Mouse (Mus musculus): Measurements from ENCODE around the gene Sh2b3.
"Not testable (repeated sequence)": the region's sequence is repeated elsewhere in the genome, so short reads cannot be mapped to it uniquely, and the experiment has no call there.

Sh2b3 gene

DNA sequence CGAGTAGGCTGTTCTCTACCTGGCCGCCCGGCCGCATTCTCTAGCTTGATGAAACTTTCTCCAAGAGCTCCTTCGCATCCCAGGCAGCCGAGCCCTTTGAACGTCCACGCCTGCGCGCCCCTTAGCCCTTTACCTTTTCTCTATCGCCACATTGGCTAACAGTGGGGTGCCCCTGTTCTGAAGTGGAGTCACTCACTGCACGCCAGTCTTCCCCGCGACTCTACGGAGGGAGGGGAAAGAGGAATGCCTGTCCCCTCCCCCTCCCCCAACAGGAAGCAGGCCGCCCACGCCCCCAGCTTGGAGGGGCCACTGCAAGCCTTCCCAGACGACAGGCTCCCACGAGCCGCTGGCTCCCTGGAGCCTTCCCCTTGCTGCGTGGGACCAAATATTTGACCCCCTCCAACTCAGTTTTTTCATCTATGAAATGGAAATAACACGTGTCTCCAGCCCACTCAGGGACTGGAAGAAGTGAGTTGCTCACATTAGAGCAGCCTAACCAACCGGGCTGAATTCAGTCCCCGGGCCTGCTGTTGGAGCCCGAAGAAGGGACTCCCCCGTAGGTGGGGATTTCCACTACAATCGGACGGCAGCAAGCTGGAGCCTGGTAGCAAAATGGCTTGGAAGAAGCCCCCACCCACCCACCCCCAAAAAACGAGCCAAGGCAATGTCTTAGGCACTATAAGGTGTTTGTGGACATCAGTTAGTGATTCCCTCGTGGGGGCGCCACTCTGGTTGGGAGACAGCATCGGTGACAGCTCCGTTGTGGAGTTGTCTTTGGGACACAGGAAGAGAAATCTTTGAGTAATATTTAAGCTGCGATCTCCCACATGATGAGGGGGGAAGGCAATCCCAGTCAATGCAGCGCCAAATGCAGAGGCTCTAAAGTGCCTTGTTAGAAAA, at the start of gene Sh2b3:
Sh2b3 (minus strand) TSS at position 206 of the 900 bp plus-strand sequence.
- no peak for DNase-seq (ENCODE audit: low spot score)

DNA sequence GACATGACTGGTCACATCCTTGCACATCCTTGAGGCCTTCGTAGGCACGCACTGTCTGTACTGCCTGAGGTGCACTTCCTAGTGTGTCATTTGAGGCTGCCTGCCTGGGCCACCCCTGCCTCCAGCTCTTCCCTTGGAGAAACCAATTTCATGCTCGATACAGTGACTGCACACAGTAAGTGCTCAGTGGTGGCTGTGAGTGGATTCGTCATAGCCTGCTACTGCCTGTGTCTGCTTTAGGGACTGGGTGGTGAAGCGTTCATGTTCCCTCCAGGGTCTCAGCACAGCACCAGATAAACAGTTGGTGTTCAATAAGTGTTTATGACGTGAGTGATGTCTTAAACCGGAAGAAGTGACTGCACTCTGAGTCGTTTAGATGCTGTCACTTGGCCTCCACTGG, 45.9 kb upstream of the Sh2b3 start:
- no peak for DNase-seq (ENCODE audit: low spot score)

DNA sequence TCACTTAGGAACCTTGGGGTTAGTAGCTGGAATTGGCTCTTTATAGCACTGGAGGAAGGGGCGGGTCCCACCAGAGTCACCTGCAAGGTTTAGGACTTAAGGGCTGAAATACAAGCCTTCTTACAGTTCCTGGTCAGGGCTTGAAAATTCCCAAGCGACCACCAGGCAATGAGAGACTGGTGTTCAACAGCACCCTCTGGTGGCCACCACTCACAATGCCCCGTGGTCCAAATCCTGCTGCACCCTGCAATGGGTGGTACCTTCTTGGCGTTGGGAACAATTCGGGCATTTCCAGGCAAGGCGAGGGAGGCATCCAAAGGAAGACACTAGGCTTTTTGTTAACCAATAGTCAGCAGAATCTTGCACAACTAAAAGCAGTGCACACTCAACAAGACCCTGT, 41.8 kb upstream of the Sh2b3 start:
- DNase-seq (ENCODE audit: low spot score), result no peak

DNA sequence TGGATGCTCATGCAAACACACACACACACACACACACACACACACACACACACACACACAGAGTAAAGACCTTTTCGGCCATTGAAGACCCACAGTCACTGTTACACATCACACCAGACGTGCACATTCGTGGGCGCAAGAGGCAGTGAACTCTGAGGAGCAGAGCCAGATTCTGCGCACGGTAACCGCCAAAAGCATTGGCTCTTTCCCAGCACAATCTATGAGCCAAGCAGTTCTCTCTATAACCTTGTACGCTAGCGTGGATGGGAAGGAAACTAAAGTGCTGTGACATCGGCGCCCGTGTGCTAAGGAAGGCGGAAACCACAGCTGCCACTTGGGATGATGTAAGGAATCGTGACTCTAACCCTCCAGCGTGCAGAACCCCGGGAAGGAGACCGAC, 41.3 kb upstream of the Sh2b3 start:
- DNase-seq (ENCODE audit: low spot score), result no peak

DNA sequence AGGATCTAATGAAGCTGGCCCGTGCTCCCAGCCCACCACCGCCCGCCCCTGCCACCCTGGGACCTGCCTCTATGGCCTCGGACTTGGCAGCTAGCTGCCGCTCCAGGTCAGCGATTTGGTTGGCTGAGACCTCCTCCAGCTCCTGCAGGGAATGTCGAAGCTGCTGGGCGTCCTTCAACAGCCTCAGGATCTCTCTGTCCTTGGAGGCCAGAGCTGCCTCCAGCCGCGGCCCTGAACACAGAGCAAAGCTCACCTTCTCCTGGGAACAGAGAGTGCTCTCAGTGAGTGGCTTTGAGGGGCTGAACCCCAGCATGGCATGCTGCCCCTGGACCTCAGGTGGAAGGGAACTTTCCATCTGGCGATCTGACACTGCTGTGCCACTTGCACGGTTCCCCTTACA, 39.5 kb upstream of the Sh2b3 start:
- peak; percentile 43 for DNase-seq (ENCODE audit: low spot score)

DNA sequence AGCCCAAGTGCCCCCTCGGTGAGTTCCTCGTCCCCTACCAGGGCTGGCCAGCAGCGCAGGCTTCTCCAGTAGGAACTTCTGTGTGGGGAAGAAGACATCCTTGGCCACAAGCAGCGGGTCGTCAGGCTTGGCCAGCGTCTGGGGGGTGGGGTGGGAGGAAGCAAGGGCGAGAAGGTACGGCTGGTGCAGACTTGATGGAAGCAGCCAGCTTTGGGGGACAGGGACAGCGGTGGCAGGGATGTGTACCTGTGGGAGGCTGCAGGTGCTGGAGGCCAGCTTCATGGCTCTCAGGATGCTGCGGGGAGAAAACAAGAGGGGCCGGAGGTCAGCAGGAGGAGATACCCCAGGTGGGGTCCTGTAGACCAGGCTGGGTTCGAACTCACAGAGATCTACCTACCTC, 37.6 kb upstream of the Sh2b3 start:
- no peak for DNase-seq (ENCODE audit: low spot score)

DNA sequence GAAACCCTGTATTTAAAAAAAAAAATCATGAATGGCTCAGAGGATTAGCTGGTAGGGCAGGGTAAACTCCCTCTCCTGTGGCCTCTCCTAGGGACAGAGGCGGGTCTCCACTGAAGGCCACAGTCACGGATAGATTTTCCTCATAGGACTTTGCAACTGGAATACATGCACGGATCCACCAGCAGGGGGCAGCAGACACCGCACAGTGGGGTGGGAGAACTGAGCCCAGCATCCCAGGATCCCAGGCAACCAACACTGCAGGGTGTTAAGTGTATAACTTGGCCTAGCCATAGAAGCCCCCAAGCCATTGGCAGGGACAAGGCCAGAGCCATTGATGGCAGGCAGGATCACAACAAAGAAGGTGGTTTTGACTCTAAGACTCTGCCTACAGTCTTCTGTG, 34.7 kb upstream of the Sh2b3 start:
- DNase-seq (ENCODE audit: low spot score), result peak; percentile 62

DNA sequence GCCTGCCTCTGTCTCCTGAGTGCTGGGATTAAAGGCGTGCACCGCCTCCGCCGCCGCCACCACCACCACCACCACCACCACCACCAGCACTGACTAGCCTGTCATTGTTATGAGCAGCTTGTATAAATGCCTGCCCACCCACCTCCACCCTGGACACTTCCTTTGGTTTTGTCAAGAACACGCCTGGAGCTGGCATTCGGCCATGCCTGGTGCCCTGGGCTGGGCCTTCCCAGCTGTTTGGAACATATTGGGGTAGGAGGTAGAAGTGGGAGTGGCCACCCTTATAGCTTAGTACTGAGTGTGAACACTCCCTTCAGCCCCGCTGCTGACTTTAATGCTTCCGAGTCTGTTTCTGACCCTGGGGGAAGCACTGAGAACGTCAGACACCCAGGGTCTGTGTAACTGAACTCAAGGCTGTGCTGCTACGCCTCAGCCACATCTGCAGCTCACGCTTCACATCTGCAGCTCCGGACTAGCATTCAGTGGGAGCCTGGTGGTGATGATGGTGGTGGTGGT, 34.1 kb upstream of the Sh2b3 start:
- no peak for DNase-seq (ENCODE audit: low spot score)

DNA sequence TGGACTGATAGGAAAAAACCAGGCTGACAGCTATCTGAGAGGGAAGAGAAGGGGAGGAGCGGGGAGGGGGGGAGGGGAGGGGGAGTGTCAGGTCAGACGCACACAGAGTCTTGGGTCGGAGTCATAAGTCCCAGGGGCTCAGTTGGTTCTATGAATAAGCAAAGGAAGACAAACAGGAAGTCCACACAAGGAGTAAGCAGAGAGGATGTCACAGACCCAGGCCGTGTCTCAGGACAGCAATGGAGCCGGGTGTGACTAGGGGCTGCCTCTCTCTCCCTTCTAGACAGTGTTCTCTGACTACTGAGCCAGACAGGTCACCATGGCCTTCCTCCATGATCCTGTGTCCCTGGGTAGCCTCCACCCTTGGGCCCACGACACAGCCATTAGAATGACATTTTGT, 33.4 kb upstream of the Sh2b3 start:
- no peak for DNase-seq (ENCODE audit: low spot score)

DNA sequence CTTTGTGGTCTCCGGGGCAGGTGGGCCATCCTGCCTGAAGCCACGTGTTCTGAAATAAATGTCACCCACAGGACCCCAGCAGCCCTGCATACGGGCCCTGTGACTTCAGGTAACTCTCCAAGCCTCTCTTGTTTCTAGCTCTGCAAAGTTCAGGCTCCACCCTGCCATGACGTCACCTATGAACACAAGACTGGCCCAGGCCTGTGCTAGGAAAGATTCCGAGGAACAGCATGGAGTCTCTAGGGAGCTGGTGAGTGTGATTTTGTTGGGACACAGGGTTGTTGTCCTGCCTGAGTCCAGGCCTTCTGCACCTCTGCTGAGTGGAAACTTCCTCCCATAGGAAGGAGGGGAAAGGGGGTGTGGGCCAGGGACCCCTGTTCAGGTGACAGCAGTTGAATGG, 30.5 kb upstream of the Sh2b3 start:
- DNase-seq (ENCODE audit: low spot score), result no peak

DNA sequence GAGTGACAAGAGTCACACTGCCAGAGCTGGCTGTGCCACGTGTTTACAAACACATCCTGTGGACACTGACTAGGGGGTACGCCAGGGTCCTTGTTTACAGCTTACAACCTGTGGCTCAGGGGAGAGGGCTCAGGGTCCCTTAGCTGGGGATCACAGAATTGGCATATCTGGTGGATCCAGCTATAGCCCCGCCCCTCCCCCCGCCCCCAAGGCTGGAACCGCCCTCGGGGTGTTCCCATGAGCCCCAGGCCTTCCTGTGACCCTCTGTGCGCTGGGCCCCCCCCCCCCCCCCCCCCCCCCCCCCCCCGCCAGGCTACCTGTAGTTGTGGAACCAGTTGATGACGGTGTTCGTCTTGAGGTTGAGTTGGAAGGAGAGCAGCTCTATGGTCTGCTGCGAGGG, 26.9 kb upstream of the Sh2b3 start:
- DNase-seq (ENCODE audit: low spot score), result no peak

DNA sequence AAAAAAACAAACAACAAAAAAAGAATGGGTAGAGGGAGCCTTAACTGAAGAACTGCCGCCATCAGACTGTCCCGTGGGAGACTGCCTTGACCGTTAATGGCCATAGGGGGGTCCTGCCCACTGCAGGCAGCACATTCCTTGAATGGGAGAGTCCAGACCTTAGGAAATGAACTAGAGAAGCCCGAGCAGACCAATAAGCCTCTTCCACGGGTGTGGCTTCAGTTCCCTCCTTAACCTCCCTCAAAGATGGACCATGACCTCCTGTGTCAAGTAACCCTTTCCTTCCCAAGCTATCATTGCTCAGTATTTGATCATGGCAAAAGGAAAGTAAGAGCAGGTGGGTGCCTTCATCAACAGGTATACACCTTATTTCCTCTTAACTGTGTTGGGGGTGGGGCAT, 24.5 kb upstream of the Sh2b3 start:
- DNase-seq (ENCODE audit: low spot score), result no peak

DNA sequence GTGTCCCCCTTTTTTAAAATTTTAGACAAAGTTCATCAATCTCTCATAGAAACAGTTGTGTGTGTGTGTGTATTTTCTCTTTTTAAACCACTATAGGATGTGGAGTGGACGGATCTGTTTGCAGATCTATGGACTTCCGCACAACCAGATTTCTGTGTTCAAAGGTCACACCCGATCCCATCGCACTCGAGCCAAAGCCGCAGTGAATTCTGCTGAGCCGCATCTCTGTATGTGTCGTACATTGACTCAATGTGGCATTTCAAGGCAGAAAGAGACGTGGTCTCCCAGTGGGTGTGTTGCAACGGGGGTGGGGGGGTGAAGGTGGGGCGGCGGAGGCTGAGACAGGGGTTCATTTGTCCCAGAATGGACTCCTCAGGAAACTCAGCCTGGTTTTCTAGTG, 21.0 kb upstream of the Sh2b3 start:
- DNase-seq (ENCODE audit: low spot score), result no peak

DNA sequence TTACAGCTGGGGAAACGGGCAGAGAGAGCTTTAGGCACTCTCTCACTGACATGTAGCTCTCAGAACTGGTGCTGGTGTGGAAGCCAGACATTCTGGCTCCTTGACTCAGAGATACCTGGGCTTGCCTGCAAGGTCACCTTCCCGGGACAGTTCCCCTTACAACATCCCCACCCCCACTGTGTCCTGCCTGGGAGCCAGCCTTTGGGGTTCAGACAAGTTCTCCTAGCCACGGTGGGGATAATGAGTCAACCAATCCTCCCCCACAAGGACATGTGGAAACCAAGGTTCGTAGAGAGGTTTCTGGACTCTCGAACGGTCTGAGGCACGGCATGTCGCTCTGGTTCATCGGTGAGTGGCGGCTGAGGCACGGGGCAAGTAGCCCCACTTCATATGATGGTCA, 19.3 kb upstream of the Sh2b3 start:
- DNase-seq (ENCODE audit: low spot score), result no peak

DNA sequence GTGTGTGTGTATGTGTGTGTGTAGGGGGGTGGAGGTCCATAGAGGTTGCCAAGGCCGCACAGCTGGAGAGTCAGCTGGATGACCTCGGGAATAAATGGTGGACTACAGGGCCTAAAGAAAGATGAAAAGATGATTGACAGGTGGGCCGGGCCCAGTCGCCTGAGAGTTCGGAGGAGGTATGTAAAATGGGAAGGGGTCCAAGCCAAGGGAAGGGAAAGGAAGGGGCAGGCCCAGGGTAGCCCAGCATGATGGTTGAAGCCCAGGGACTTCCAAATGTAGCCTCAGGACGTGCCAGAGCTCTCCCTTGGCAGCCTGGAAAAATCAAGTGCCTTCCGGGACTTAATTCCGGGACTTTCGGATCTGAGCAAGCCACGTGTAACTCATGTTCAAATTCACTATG, 17.3 kb upstream of the Sh2b3 start:
- no peak for DNase-seq (ENCODE audit: low spot score)

DNA sequence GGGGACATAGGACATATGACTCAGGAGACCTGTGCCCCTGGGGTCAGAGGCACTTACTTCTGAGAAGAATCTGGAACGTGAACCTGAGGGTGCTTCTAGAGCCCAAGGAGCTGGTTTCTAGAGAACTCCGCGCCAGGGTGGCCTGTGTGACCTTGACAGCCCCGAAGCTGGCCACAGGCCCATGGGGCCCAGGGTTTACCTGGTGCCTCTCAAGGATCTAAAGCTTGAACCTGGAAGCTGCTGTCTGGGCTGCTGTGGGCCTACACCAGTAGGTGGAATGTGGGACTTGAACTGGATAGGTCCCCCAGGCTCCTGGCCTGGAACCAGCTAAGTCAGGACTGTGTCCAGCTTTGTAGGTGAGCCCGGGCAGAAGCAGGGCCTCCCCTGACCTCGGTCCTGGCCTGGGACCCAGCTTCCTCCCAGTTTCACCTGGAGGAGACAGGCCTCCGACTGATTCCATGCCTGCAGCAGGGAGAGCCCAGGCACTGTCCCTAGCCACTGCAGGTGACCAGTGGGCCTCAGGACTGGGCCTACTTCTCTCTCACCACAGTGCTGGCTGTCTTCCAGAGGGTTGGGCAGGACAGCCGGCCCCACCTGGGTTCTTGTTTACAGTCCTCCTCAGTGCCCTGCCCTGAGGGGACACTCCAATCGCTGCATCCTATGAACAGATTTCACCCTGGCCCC, 16.1 kb upstream of the Sh2b3 start:
- DNase-seq (ENCODE audit: low spot score), result no peak

DNA sequence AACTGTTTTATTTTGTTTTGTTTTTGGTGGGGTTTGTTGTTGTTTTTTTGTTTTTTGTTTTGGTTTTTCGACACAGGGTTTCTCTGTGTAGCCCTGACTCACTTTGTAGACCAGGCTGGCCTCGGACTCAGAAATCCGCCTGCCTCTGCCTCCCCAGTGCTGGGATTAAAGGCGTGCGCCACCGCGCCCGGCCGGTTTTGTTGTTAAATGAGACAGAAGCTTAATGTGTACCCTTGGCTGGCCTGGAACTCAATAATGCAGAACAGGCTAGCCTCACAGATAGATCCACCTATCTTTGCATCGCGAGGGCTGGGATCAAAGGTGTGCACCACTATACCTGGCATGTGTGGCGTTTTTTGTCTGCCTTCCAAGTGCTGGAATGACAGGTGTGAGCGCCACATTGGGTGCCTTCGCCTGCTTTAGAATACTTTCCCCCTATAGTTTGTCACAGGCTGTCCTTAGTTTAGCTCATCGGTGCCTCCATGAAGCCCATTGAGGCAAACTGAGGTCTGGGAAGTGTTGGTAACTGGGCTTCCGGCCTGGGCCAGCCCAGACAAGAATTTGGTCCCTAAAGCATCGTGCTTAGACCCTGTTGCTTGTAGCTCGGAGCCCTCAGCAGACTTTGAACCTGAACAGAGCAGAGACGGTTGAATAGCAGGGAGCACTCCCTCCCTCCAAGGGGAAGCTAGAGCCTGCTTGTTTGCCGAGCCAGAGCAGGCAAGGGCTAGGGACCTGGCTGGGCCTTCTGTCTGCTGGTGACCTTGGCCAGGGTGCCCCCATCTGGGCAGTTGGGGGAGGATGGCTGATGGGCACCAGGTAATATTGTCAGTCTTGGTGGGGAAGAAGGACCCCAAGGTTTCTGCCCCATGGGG, 12.3 kb upstream of the Sh2b3 start:
- DNase-seq (ENCODE audit: low spot score), result no peak

DNA sequence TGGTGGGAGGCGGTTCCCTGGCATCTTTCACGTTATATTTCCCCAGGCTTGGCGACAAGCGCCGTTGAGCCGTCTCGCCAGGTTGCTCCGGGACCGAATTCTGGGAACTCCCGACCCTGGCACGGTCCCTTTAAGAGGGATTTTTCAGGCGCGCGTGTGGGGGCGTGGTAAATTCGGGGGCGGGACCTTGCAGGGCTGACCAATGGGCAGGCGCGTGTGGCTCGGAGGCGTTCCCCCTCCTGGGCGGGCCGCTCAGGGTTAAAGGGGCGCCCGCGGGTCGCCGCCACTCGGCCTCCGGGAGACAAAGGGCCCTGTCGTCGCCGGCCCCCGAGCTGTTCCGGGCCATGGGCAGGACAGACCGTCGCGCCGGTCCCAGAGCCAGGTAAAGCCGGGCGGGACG, 11.3 kb upstream of the Sh2b3 start, which contains the start of gene Pheta1:
Pheta1 (plus strand) TSS at position 242 of the 400 bp plus-strand sequence.
- peak; percentile 88 for DNase-seq (ENCODE audit: low spot score)

DNA sequence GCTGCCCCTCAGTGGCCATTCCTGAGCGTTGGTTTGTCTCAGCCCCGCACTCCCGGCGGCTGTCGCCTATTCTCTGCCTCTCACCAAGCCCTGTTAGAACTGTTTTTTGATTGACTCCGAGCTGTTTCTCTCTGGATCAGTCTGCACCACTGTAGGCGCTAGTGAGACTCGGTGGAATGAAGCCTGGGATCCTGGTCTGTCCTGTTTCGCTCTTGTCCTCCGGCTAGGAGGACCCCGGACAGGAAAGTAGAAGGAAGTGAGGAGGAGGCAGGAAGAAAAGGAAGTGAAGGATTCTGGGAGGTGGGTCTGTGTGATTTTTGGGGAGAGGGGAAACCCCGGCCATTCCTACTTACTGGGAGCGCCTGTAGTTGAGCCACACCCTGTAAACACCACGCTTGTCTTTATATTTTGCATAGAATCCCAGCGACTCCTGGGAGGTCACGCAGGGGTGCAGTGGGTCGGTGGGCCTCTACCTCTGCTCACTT, 10.6 kb upstream of the Sh2b3 start:
- DNase-seq (ENCODE audit: low spot score), result peak; percentile 43

DNA sequence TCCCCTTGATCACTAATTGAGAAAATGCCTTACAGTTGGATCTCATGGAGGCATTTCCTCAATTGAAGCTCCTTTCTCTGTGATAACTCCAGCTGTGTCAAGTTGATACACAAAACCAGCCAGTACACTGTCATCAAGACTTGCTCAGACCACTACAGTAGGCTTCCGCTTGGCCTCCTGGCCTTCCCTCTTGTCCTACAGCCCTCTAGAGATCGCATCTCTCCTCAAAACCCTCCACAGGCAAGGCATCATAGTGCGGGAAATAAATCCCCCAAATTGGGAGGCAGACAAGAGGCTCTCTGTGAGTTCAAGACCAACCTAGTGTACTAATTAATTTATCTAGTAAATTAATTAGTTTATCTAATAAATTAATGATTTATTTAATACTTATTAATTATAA, 9.8 kb upstream of the Sh2b3 start:
- not testable (repeated sequence) for DNase-seq (ENCODE audit: low spot score)

DNA sequence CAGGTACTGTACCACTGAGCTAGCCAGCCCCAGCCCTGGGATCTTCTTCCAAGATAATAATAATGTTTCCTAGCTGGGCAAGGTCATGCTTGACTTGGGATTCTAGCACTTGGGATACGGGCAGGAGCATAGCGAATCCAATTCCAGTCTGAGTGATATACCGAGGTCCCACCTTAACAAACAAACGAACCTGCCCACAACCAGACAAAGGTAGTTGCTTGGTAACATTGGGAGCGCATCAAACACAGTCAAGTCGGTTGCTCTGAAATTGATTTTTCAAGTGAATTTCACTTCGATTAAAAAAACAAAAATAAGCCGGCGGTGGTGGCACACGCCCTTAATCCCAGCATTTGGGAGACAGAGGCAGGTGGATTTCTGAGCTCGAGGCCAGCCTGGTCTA, 8.9 kb upstream of the Sh2b3 start:
- DNase-seq (ENCODE audit: low spot score), result no peak

DNA sequence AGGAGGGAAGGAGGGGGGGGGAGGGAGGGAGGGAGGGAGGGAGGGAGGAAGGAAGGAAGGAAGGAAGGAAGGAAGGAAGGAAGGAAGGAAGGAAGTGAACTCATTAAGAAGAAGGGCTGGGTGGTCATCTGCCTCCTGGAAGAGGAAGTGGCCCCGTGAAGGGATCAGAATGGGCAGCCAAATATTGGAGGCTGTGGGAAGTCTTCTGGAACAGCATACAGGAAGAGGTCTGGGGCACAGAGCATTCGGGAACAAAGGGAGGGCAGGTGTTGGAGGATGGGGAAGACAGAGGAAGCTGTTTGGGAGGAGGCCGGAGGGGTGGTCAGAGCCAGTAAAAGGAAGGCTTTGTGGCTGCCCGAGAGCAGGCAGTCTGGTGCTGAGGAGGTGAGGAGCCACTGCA, 7.9 kb upstream of the Sh2b3 start:
- no peak for DNase-seq (ENCODE audit: low spot score)
